Mouse (Mus musculus) cerebellum, postnatal 4 days (tissue): ENCODE results near the gene Lmx1b.

Source experiments
- DNase-seq, 2 experiments: peaks; one replicate each; pipeline ENCODE4 v3.0.0; 2022; ENCODE audit warnings: low spot score in 2 of 2, mixed read lengths in 1 of 2

Lmx1b gene

GRCm38 (mm10) chr2:33582457-33583060 is 57.8 kb downstream of the Lmx1b start:
- no peak for DNase-seq

DNA sequence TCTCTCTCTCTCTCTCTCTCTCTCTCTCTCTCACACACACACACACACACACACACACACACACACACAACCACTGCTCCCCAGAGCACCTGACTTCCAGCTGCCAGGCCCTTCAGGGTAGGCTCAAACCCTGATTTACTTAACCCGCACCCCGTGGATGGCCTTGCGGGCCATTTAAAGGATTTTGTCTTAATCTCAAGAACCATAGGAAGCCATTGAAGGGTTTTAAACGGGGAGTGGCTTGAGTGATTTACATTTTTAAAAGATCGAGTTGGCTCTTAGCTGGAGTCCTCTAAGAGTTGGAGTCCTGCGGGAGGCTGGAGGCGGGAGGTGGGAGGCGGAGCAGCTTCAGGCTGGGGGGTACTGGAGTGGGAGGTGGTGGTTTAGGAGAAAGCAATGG is 58.4 kb downstream of the Lmx1b start:
- no peak for DNase-seq

- DNase-seq = no peak
Measured at GRCm38 (mm10) chr2:33581449-33581777, 58.9 kb downstream of the Lmx1b start.

DNA sequence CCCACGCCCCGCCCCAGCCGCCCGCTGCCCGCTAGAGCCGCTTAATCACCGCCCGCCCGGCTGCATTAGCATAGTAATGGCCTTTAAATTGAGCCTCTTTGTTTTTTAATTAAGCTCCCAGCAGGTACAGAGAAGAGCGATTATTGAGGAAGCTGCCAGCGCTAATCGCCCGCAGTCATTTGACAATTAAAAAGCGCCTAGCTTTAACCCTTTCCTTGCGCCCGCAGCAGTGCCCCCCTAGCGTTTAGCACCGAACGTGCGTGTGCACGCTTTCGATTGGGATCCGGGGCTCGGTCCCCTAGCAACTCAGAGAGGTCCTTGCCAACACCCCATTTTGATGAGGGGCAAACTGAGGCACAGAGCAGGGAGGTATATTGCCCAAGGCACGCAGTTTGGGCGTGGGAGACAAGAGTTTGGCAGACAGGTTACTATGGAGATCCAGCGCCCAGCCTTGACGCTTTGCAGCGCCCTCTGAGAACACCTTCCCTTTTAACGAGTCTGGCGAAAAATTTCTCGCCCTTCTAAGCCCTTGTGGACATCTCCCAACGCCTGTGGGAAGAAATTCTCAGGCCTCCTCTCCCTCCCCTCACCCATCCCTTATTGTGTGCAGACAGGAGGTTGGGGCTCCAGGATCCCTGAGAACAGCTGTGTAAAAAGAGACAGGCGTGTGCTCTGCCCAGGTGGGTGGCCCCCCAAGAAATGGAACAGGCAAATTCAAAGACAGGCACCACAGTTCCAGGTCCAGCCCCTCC is 59.4 kb downstream of the Lmx1b start:
- DNase-seq = no peak

GRCm38 (mm10) chr2:33575406-33575805 is 64.9 kb downstream of the Lmx1b start:
- no peak for DNase-seq

DNA sequence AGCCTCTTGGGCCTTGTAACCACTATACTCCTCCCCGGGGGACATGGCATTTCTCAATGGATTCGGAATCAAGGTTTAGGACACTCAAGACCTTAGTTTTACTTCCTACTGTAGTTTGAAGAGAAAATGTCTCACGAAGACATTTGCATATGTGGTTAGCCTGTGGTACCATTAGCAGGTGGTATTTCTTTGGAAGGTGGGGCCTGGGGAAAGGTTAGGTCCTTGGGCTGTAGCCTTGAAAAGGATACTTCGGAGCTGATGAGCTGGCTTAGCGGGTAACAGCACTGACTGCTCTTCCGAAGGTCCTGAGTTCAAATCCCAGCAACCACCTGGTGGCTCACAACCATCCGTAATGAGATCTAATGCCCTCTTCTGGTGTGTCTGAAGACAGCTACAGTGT is 67.2 kb downstream of the Lmx1b start:
- no peak for DNase-seq

DNA sequence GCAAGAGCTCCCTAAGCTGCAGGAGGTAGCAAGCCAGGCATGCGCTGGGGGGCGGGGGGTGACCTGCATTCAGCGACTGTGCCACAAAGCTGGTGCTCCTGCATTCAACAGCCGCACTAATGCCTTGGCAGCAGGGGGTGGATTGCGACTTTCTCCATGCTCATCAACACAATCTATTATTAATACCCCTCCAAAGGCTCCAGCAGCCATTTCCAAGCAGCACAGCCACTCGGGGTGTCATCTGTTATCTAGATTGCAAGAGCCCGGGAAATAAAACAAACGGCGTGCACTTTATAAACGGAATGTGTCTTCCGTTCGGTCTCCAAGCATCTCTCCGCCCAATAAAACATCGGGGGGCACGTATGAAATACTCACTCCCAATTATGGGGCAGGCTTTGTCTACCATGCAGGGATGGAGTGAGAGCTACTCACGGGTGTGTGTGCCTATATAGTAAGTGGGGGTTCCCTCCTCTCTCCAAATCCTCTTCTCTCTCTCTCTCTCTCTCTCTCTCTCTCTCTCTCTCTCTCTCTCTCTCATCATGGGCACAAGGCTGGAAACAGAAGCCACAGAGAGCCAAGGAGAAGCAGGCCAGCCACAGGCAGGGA is 69.0 kb downstream of the Lmx1b start:
- no peak for DNase-seq

DNA sequence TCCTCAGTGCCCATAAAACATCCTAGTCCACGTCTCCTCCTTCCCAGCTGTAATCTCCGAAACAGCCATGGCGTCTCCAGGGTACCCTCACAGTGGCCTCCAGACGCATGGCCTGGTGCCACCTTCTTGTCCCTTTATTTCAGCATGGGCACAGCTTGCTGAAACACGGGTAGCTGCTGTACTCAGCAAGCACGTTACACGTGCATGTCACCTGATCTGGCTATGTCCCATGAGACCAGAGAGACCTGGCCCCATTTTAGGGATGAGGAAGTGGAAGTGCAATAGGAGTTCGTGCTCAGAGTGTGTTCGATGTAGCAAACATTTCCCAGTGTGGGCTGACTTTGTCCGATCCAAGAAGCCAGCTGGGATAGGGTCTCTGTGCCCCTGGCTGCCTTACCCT is 70.6 kb downstream of the Lmx1b start:
- DNase-seq = no peak

GRCm38 (mm10) chr2:33569240-33569639 is 71.1 kb downstream of the Lmx1b start:
- DNase-seq = peak in 1 of 2 experiments; percentile 46

GRCm38 (mm10) chr2:33565886-33566285 is 74.4 kb downstream of the Lmx1b start:
- DNase-seq = no peak

DNA sequence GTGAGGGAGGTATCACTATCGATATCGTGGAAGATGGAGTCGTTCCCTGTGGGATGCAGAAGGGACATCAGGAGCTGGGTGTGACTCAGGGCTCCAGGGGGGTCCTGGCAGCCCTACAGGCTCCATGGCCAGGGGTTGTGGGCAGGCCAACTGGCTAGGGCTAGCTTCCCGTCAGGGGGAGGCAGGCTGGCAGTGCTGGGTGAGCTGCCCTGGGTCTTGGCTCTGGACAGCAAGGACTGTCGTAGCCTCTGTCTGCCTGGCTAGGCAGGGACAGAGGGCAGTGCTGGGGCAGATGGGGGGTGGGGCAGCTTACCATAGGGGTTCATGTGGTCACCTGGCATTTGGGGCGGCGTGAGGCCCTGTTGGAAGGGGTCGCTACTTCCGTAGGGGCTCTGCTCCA is 75.6 kb downstream of the Lmx1b start:
- no peak for DNase-seq

DNA sequence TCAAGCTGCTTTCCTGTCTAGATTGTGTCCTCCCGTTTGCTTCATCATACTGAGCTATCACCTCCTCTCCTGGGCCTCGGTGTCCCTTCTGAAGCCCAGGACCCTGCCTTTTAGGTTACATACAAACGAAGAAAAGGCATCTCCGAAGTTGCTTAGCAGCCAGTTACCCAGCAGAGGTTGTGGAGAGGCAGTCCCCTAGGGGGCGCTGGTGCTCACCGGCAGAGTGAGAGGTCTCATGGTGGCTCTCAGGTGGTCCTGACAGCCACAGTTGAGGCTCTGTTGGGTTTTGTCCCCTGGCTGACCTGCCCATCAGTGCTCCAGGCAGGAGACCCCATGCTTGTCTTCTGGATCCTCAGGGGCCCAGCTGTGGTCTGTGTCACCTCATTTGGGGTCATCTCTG is 80.6 kb downstream of the Lmx1b start:
- peak in 1 of 2 experiments; percentile 60 for DNase-seq

GRCm38 (mm10) chr2:33559334-33559733 is 81.0 kb downstream of the Lmx1b start:
- no peak for DNase-seq

DNA sequence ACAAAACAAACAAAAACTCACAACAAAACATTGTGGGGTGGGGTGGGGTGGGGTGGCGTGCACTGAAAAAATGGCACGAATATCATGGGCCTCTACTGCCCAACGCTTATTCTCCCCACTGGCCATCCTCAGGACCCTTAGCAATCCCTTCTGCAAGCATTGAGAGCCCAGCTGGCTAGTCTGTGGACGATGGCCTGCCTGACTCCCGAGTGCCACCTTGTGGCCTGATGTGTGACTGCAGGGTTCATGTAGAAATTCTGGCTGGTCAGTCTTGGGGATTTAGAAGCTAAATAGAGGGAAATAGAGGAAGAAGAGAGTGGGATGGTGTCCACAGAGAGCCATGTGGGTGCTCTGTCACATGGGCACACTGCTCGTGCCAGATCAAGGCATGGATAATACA is 82.1 kb downstream of the Lmx1b start:
- peak; percentile 76 to 85 for DNase-seq

GRCm38 (mm10) chr2:33555573-33555972 is 84.7 kb downstream of the Lmx1b start:
- DNase-seq = no peak

GRCm38 (mm10) chr2:33552672-33553071 is 87.6 kb downstream of the Lmx1b start:
- no peak for DNase-seq

GRCm38 (mm10) chr2:33547595-33547994 is 92.7 kb downstream of the Lmx1b start:
- no peak for DNase-seq

- peak; percentile 73 to 91 for DNase-seq
Measured at GRCm38 (mm10) chr2:33546879-33547278, 93.4 kb downstream of the Lmx1b start.

DNA sequence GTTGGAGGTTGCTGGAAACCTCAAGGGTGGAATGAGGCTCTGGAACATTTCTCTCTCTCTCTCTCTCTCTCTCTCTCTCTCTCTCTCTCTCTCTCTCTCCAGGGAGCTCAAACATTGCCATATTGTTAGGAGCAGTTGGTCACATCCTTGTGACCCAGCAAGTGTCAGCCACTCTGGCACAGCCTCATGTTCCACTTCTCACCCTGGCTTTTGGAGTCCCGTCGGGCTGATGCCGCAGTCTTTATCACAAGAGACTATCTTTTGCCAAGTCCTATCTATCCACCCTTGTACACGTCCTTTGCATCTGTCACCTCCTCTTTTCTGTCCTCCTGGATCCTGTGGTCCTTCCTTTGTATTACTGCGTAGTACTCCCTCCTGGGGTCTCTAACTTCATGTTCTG is 94.3 kb downstream of the Lmx1b start:
- no peak for DNase-seq

DNA sequence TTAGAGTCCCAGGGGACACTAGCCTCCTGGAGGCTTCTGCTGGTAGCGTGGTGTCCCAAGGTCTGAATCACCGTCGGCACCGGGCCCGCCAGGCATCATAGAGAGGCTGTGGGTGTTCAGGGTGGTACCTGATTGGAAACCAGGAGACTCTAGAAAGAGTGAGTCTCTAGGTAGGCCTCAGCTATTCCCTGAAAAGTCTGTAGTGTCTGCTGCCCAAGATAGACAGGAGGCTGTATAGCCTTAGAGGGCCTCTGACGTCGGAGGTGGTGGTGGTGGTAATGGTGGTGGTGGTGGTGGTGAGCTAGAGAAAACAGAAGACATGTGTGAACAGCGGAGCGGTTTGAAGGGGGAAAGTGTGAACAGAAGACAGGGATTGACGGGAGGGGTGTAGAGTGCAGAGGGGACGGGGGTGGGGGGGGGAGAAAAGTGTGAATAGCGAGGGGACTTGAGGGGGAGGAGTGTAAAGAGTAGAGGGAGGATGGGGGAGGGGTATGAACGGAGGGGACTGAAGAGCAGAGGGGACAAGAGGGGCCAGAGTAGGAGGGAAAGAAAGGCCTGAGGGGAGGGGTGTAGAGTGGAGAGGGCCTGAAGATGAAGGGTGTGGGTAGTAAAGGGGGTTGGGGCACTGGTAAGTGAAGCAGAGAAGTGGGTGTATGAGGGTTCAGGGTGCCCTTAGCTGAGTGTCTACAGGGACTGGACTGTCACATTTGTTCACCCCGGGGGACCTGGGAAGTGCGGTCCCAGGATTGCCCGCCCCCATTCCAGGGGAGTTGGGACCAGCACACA is 95.3 kb downstream of the Lmx1b start:
- DNase-seq = no peak

GRCm38 (mm10) chr2:33544203-33544762 is 96.0 kb downstream of the Lmx1b start:
- DNase-seq = no peak
